Mouse (Mus musculus) MEL (cell line): ENCODE measurements around the gene Galnt14. TPM values are rescaled to one million over a fixed set of nuclear protein-coding genes. Genes with fewer than 3 reads are reported as not detected.

Experiments
- DNase-seq: peaks from one replicate; pipeline ENCODE4 v3.0.0; 2011; ENCODE audit warnings: low read depth, low spot score
- H3K27ac ChIP-seq: 2 replicates; pipeline ENCODE4 v1.5.1; 2012; ENCODE audit warnings: low read depth, mild to moderate bottlenecking, control low read depth, low read length, moderate library complexity; ENCODE audit not compliant: control insufficient read depth
- H3K27me3 ChIP-seq, 2 experiments: fragments of 150-350 bp in 1 of 2; sonication (generic) in 1 of 2; 2 replicates each; pipeline ENCODE4 v1.6.1; 2012; ENCODE audit warnings: low read length in 2 of 2, mild to moderate bottlenecking in 2 of 2, improper control_type of control experiment in 1 of 2, moderate library complexity in 1 of 2; ENCODE audit not compliant: insufficient read depth in 2 of 2, control insufficient read depth in 1 of 2
- H3K36me3 ChIP-seq, 2 experiments: 2 replicates each; pipeline ENCODE4 v1.6.1; 2012 to 2014; ENCODE audit warnings: low read length in 2 of 2, improper control_type of control experiment in 1 of 2, inconsistent platforms in 1 of 2, mild to moderate bottlenecking in 1 of 2; ENCODE audit not compliant: insufficient read depth in 2 of 2, control insufficient read depth in 1 of 2
- H3K4me1 ChIP-seq, 2 experiments: fragments of 150-350 bp in 1 of 2; sonication (generic) in 1 of 2; 2 replicates each; pipeline ENCODE4 v1.6.1; 2012; ENCODE audit warnings: low read length in 2 of 2, improper control_type of control experiment in 1 of 2, mild to moderate bottlenecking in 1 of 2; ENCODE audit not compliant: insufficient read depth in 2 of 2, control insufficient read depth in 1 of 2
- H3K4me3 ChIP-seq, 2 experiments: fragments of 150-350 bp in 1 of 2; sonication (generic) in 1 of 2; 2 replicates each; pipeline ENCODE4 v1.5.1; 2012; ENCODE audit warnings: low read depth in 2 of 2, low read length in 2 of 2, mild to moderate bottlenecking in 2 of 2, moderate library complexity in 2 of 2, control low read depth in 1 of 2, improper control_type of control experiment in 1 of 2; ENCODE audit not compliant: control insufficient read depth in 1 of 2, insufficient read depth in 1 of 2
- H3K79me2 ChIP-seq: 2 replicates; pipeline ENCODE4 v1.6.1; 2012; ENCODE audit warnings: mild to moderate bottlenecking, low read length, moderate library complexity; ENCODE audit not compliant: control insufficient read depth, poor library complexity, insufficient read depth
- H3K9ac ChIP-seq: 2 replicates; pipeline ENCODE4 v1.6.1; 2012; ENCODE audit warnings: low read depth, mild to moderate bottlenecking, control low read depth, low read length, moderate library complexity; ENCODE audit not compliant: control insufficient read depth, poor library complexity, severe bottlenecking
- H3K9me3 ChIP-seq: fragments of 150-350 bp; sonication (generic); replicated peaks from 2 replicates; pipeline ENCODE4 v1.6.1; 2012; ENCODE audit warnings: mild to moderate bottlenecking, low read length, improper control_type of control experiment, moderate library complexity; ENCODE audit not compliant: insufficient read depth
- BHLHE40 ChIP-seq: IDR thresholded peaks from 2 replicates; pipeline ENCODE4 v1.6.1; 2012; ENCODE audit warnings: low read depth, mild to moderate bottlenecking, inconsistent platforms, low read length, improper control_type of control experiment, borderline replicate concordance
- CHD1 ChIP-seq: IDR thresholded peaks from 2 replicates; pipeline ENCODE4 v1.6.1; 2012; ENCODE audit warnings: low read depth, mild to moderate bottlenecking, inconsistent platforms, low read length, improper control_type of control experiment
- E2F4 ChIP-seq: IDR thresholded peaks from 2 replicates; pipeline ENCODE4 v1.6.1; 2011; ENCODE audit warnings: low read depth, low read length, improper control_type of control experiment, borderline replicate concordance
- EP300 ChIP-seq, 2 experiments: IDR thresholded peaks; 2 replicates each; pipeline ENCODE4 v1.6.1; 2011; ENCODE audit warnings: improper control_type of control experiment in 2 of 2, low read length in 2 of 2, low read depth in 1 of 2, mild to moderate bottlenecking in 1 of 2
- ETS1 ChIP-seq: IDR thresholded peaks from 2 replicates; pipeline ENCODE4 v1.6.1; 2012; ENCODE audit warnings: low read depth, mild to moderate bottlenecking, inconsistent platforms, low read length, improper control_type of control experiment, moderate library complexity
- GABPA ChIP-seq: IDR thresholded peaks from 2 replicates; pipeline ENCODE4 v1.6.1; 2012; ENCODE audit warnings: low read depth, mild to moderate bottlenecking, inconsistent platforms, low read length, improper control_type of control experiment, moderate library complexity
- GATA1 ChIP-seq: IDR thresholded peaks from 2 replicates; pipeline ENCODE4 v1.6.1; 2011; ENCODE audit warnings: low read depth, low read length, improper control_type of control experiment
- JUND ChIP-seq: IDR thresholded peaks from 2 replicates; pipeline ENCODE4 v1.6.1; 2011; ENCODE audit warnings: low read depth, mild to moderate bottlenecking, improper control_type of control experiment, low read length
- KAT2A ChIP-seq: conservative IDR thresholded peaks from 2 replicates; pipeline ENCODE4 v1.6.1; 2012; ENCODE audit warnings: low read depth, low read length, improper control_type of control experiment, inconsistent platforms
- MAZ ChIP-seq: IDR thresholded peaks from 2 replicates; pipeline ENCODE4 v1.6.1; 2012; ENCODE audit warnings: low read depth, mild to moderate bottlenecking, inconsistent platforms, low read length, improper control_type of control experiment
- MEF2A ChIP-seq: IDR thresholded peaks from 2 replicates; pipeline ENCODE4 v1.6.1; 2014; ENCODE audit warnings: low read depth, mild to moderate bottlenecking, inconsistent platforms, low read length, improper control_type of control experiment; ENCODE audit not compliant: poor library complexity, insufficient replicate concordance, severe bottlenecking; ENCODE audit errors: extremely low read depth
- NELFE ChIP-seq: IDR thresholded peaks from 2 replicates; pipeline ENCODE4 v1.6.1; 2011; ENCODE audit warnings: low read depth, low read length, improper control_type of control experiment
- POLR2AphosphoS2 ChIP-seq: IDR thresholded peaks from 2 replicates; pipeline ENCODE4 v1.6.1; 2011; ENCODE audit warnings: low read length, improper control_type of control experiment
- RAD21 ChIP-seq: IDR thresholded peaks from 2 replicates; pipeline ENCODE4 v1.6.1; 2011; ENCODE audit warnings: mild to moderate bottlenecking, low read depth, low read length, improper control_type of control experiment
- SIN3A ChIP-seq: IDR thresholded peaks from 2 replicates; pipeline ENCODE4 v1.6.1; 2012; ENCODE audit warnings: low read length, improper control_type of control experiment, inconsistent platforms
- SMC3 ChIP-seq: IDR thresholded peaks from 2 replicates; pipeline ENCODE4 v1.6.1; 2011; ENCODE audit warnings: low read depth, low read length, improper control_type of control experiment
- TBP ChIP-seq: IDR thresholded peaks from 2 replicates; pipeline ENCODE4 v1.8.0; 2011; ENCODE audit warnings: low read depth, low read length, improper control_type of control experiment
- UBTF ChIP-seq: IDR thresholded peaks from 2 replicates; pipeline ENCODE4 v1.6.1; 2012; ENCODE audit warnings: low read depth, mild to moderate bottlenecking, inconsistent platforms, low read length, improper control_type of control experiment, moderate library complexity, borderline replicate concordance; ENCODE audit not compliant: insufficient read depth
- USF1 ChIP-seq: IDR thresholded peaks from 2 replicates; pipeline ENCODE4 v1.6.1; 2014; ENCODE audit warnings: low read depth, mild to moderate bottlenecking, inconsistent platforms, low read length, improper control_type of control experiment, moderate library complexity
- USF2 ChIP-seq, 2 experiments: IDR thresholded peaks; 2 replicates each; pipeline ENCODE4 v1.6.1; 2011 to 2012; ENCODE audit warnings: improper control_type of control experiment in 2 of 2, low read length in 2 of 2, borderline replicate concordance in 1 of 2, inconsistent platforms in 1 of 2, low read depth in 1 of 2, mild to moderate bottlenecking in 1 of 2; ENCODE audit not compliant: insufficient read depth in 1 of 2
- ZNF384 ChIP-seq: IDR thresholded peaks from 2 replicates; pipeline ENCODE4 v1.6.1; 2012; ENCODE audit warnings: low read depth, mild to moderate bottlenecking, inconsistent platforms, low read length, improper control_type of control experiment
- polyA plus RNA-seq, 2 experiments: library from polyadenylated mRNA; stranded (reverse) in 1 of 2; unstranded in 1 of 2; fragments of >175 nt in 1 of 2; fragments of >200 nt in 1 of 2; gene quantifications; 2 replicates each; pipeline versions ENCODE4 v1.2.1 to v1.2.4; 2012; ENCODE audit warnings: low replicate concordance in 2 of 2, low read depth in 1 of 2; ENCODE audit not compliant: insufficient read length in 2 of 2, insufficient read depth in 1 of 2, missing spikeins in 1 of 2
- total RNA-seq: library from RNA; depleted of rRNA; stranded (reverse); fragments of 300-350 nt; gene quantifications from 2 replicates; pipeline ENCODE4 v1.2.3, GENCODE M21; 2012

The Galnt14 gene
- total and polyA plus RNA-seq, 3 experiments: not detected

DNA sequence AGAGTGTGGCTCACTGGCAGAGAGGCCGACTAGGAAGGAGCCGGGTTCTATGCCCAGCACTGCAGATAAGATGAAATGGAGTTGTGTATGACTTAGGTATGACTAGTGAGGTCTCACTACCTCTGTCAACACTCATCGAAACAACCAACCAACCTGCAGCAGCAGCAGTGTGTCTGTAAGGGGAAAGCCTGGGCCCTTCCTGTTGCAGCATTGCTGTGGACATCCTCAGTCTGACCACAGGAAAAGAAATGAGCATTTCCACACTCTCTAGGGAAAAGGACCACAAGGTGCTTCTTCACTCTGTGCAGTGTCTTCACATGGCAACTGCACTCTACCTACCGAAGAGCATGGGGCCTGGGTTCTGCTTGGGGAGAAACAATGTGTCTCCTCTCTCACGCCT, 73.3 kb downstream of the Galnt14 start:
- Histone ChIP-seq H3K9ac (no peak overlapping the region), H3K79me2 (no peaks in the 10 kb centered on the region), H3K27me3 (no peaks in the 10 kb centered on the region), H3K36me3 (no peaks in the 10 kb centered on the region), H3K9me3 (no peaks in the 10 kb centered on the region), H3K4me1 (no peaks in the 10 kb centered on the region), H3K4me3 (no peak overlapping the region), H3K27ac (no peak overlapping the region)
- TF ChIP-seq BHLHE40 (no peak), ZNF384 (no peak), EP300 (IDR thresholded peaks at IDR 0.05; ENCODE audit: low read depth in 1 of 2, low read length in 2 of 2) (no peak)
- DNase-seq: no peak

DNA sequence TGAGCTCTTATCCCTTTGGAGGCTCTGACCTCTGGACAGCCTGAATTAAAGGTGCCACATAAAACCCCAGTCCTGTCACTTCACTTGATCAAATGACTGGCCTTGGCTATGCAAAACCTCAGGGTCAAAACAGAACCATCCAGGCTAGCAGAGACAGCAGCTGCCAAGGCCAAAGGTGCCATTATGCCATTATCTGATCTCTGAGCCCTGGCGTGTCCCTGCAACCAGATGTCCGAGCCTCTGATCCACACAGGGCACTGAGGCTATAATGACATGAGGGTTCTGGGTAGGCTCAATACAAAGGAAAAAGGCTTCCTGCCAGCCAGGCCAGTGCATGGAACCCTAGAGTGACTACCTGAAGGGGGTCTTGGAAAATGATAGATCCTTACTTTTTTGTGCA, 75.4 kb downstream of the Galnt14 start:
- Histone ChIP-seq H3K9me3 (no peaks in the 10 kb centered on the region), H3K4me3 (no peak overlapping the region), H3K79me2 (no peaks in the 10 kb centered on the region), H3K27me3 (no peaks in the 10 kb centered on the region), H3K9ac (no peak overlapping the region), H3K27ac (no peak overlapping the region), H3K4me1 (no peaks in the 10 kb centered on the region), H3K36me3 (no peaks in the 10 kb centered on the region)
- no peak for TF ChIP-seq TBP
- no peak for TF ChIP-seq POLR2AphosphoS2
- TF ChIP-seq EP300 (IDR thresholded peaks at IDR 0.05; ENCODE audit: low read depth in 1 of 2, low read length in 2 of 2): no peak
- TF ChIP-seq NELFE: no peak
- TF ChIP-seq RAD21: no peak
- no peak for TF ChIP-seq MAZ
- no peak for TF ChIP-seq USF1
- TF ChIP-seq CHD1: no peak
- no peak for TF ChIP-seq USF2 (IDR thresholded peaks at IDR 0.05; ENCODE audit: borderline replicate concordance in 1 of 2, insufficient read depth in 1 of 2, low read depth in 1 of 2, low read length in 2 of 2)
- no peak for TF ChIP-seq GATA1
- TF ChIP-seq MEF2A: no peak
- no peak for TF ChIP-seq GABPA
- TF ChIP-seq ETS1: no peak
- TF ChIP-seq SIN3A: no peak
- no peak for TF ChIP-seq SMC3
- TF ChIP-seq KAT2A: no peak
- TF ChIP-seq UBTF: no peak
- TF ChIP-seq E2F4: no peak
- no peak for TF ChIP-seq JUND
- DNase-seq: no peak
